Mouse (Mus musculus) 416B (cell line): ENCODE results near the gene Arpc3.

Source experiments
- DNase-seq: peaks from one replicate; pipeline ENCODE4 v3.0.0; 2011; ENCODE audit warnings: low read depth

Arpc3 gene

GRCm38 (mm10) chr5:122399871-122400270 is 8.2 kb downstream of the Arpc3 start:
- no peak for DNase-seq

- peak; percentile 42 for DNase-seq
These were observed 9.1 kb downstream of the Arpc3 start for GRCm38 (mm10) chr5:122400628-122401302.

GRCm38 (mm10) chr5:122401303-122401640 is 9.6 kb downstream of the Arpc3 start:
- DNase-seq = peak; percentile 59

- DNase-seq = no peak
These were observed 10.5 kb downstream of the Arpc3 start for GRCm38 (mm10) chr5:122402160-122402559.

GRCm38 (mm10) chr5:122402772-122403171 is 11.1 kb downstream of the Arpc3 start:
- DNase-seq = no peak

- DNase-seq = no peak
These were observed 11.7 kb downstream of the Arpc3 start for GRCm38 (mm10) chr5:122403362-122403761.

GRCm38 (mm10) chr5:122405537-122405936 is 13.9 kb downstream of the Arpc3 start:
- DNase-seq = no peak

GRCm38 (mm10) chr5:122409692-122410645 is 18.3 kb downstream of the Arpc3 start:
- DNase-seq = no peak

- no peak for DNase-seq
These were observed 20.2 kb downstream of the Arpc3 start for GRCm38 (mm10) chr5:122411892-122412291.

GRCm38 (mm10) chr5:122412826-122413225 is 21.1 kb downstream of the Arpc3 start:
- DNase-seq = no peak

- no peak for DNase-seq
These were observed 22.7 kb downstream of the Arpc3 start for GRCm38 (mm10) chr5:122414351-122414750.

GRCm38 (mm10) chr5:122415465-122415864 is 23.8 kb downstream of the Arpc3 start:
- no peak for DNase-seq

GRCm38 (mm10) chr5:122420676-122421075 is 29.0 kb downstream of the Arpc3 start:
- peak; percentile 64 for DNase-seq

- DNase-seq = peak; percentile 49
These were observed 29.8 kb downstream of the Arpc3 start, which contains the start of gene Anapc7 for GRCm38 (mm10) chr5:122421271-122422068. Anapc7 (plus strand) TSS chr5:122421693.

- DNase-seq = peak; percentile 88
These were observed 30.6 kb downstream of the Arpc3 start for GRCm38 (mm10) chr5:122422071-122422964.

GRCm38 (mm10) chr5:122423083-122423482 is 31.4 kb downstream of the Arpc3 start:
- DNase-seq = peak; percentile 53

GRCm38 (mm10) chr5:122425550-122425949 is 33.9 kb downstream of the Arpc3 start:
- DNase-seq = peak; percentile 39

- DNase-seq = peak; percentile 71
These were observed 38.5 kb downstream of the Arpc3 start for GRCm38 (mm10) chr5:122430036-122430775.

GRCm38 (mm10) chr5:122431221-122431620 is 39.5 kb downstream of the Arpc3 start:
- DNase-seq = no peak

- DNase-seq = peak; percentile 49
These were observed 42.9 kb downstream of the Arpc3 start for GRCm38 (mm10) chr5:122434541-122434940.
